Mouse (Mus musculus) spleen, adult 12 weeks (tissue): ENCODE data around the gene Tnfsfm13.

Experiments used
- DNase-seq: peaks from one replicate; pipeline ENCODE4 v3.0.0; 2022; ENCODE audit warnings: low spot score

Gene Tnfsfm13

GRCm38 (mm10) chr11:69655264-69656064, 40.4 kb downstream of the Tnfsfm13 start, which contains the start of gene Sox15:
Gene Sox15 (plus strand): TSS chr11:69655314.
- peak; percentile 29 for DNase-seq

GRCm38 (mm10) chr11:69654760-69655159, 41.1 kb downstream of the Tnfsfm13 start:
- no peak for DNase-seq

- no peak for DNase-seq
Measured at GRCm38 (mm10) chr11:69653399-69653798, 42.5 kb downstream of the Tnfsfm13 start.

DNA sequence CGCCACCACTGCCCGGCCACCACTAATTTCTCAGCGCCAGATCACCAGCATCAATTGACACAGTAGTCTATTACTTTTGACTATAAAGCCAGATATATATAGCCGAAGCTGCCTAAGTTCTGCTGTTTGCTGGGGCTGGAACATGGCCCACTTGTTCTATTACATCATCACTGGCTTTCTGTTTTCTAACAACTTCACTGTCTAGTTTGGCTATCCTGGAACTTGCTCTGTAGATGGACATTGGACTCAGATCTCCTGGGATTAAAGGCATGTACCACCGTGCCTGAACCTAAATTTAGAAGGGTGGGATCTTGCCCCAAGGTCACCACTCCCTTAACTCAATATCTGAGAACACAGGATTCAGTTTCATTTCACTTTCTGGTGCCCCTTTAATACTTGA, 50.0 kb downstream of the Tnfsfm13 start:
- no peak for DNase-seq

GRCm38 (mm10) chr11:69635471-69635870, 60.4 kb downstream of the Tnfsfm13 start:
- DNase-seq: no peak

GRCm38 (mm10) chr11:69633128-69633866, 62.6 kb downstream of the Tnfsfm13 start:
- no peak for DNase-seq
